Mouse (Mus musculus) ovary, postnatal 10 days (tissue): ENCODE measurements around the gene Ndrg4.

Experiments used
- DNase-seq: peaks from one replicate; pipeline ENCODE4 v3.0.0; 2022; ENCODE audit warnings: low spot score

The Ndrg4 gene

DNA sequence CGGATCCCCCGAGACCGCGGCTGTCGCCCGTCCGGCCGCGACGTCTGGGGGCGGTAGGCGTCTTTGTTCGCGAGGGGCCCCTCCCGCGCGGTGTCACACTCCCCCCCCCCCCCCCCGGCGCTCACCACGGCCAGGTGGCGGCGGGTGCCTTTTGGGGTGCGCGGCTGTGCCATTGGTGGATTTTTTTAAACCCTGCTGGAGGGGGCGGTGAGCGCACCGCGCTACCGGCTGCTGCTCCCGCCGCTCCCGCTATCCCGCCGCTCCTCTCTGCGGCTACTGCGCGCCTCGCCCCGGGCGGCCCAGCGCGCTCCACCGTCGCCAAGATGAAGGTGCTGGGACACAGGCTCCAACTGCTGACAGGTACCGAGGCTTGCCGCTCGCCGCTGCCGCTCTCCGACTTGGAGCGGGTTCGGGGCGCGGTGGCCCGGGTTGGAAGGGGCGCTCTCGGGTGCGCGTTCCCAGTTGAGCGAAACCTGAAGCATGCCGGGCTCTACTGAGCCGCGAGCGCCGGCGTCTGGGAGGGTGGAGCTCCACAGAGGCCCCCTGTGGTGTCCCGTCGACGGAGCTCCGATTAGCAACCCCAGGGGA is 1.3 kb downstream of the Ndrg4 start:
- DNase-seq, result no peak

DNA sequence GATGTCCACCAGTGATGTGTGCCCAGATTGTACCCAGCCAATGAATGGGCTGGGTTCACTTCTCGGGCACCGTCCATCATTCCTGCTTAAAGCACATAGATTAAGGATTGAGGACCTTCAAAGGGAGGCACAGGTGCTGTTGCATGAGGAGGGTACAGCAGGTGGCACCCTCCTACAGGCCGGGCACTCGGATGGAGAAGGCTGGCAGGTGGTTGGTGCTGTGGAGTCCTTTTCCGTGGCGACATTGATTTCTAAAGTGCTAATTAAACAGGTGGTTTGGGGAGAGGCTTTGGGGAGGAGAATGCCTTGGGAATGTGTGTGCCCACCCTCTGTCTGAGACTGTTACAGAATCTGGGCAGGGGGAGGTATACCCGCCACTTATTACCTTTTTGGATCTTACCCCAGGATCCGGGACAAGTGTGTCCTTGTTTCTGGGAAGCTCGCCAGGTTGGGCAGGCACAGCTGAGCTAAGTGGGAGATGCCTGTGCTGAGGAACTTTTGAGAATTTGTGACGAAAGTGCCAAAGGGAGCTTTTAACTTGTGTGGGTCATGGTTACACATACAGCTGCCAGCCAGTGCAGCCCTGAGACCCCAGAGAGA is 11.4 kb downstream of the Ndrg4 start:
- no peak for DNase-seq

DNA sequence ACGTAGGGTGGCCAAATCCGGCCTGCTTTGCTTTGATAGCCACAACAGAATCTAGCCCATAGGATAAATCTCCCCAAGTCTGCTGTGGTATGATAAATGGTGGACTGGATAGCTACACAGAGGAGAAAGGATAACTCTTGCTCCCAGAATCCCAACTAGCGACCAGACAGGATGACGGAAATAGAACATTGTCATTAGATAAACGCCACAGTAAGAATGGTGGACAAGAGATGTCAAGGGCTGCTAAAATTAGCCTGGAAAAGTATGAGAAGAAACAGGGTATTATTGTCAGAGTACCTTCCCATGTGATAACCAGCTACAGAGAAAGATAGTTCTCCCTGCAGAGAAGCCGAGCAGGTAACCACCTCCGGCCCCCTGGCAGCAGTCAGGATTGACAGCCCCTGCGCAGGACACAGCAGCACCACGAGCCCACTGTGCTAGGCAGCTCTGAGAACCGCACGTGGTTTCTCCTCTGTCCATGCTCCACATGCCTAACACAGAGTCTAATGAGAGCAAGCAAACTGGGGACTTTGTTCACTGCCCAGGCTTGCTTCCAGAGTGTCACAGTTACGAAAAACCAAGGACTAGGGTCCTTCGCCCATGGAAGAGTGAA is 14.3 kb downstream of the Ndrg4 start:
- DNase-seq, result no peak

DNA sequence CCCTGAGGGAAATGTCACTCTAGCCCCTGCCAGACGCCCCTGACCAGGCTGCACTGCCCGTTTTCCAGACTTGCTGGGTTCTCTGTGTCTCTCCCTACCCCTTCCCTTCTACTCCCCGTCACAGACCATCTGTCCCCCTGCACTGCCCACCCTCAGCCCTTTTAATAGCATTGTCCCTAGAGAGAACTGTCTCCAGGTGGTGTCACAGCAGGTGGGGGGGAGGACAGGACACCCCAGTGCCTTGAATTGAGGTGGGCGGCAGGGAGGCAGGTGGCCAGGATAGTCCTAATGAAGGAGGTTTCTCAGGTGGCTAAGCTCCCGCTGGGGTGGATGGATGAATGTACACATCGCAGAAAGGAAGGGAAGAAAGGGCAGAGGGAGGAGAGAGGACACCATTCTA is 17.9 kb downstream of the Ndrg4 start:
- no peak for DNase-seq

DNA sequence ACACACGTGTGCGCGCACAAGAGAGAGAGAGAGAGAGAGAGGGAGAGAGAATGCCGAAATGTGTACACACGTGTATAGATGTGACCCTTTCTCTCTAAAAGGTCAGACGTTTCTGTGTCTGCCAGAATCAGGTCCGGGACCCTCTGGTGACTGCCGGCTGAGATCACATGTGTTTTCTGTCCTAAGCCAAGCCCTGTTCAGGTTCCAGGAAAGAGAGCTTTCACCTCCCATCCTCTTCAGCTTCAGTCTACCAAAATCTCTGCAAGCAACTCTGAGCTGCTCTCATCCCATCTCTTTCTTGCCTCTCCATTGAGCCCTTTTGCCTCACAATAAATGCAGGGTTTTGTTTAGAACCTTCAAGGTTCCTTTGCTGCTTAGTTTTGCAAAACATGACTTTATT is 19.9 kb downstream of the Ndrg4 start:
- no peak for DNase-seq

DNA sequence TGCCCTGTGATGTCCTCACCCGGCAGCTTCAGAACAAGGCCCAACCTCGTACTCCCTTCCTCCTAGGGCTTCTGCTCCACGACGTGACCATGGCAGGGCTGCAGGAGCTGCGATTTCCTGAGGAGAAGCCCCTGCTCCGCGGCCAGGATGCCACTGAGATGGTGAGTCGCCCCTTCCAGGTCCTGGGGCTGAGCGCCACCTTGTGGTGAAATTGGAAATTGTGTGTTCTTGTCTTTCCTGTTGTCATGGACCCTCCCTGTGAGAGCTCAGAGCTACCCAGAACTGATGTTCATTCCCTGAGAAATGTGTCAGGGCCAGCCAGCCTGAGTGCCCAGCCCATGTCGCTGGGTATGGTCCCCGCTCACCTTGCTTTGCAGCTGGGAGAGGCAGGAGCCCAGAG is 20.3 kb downstream of the Ndrg4 start:
- peak; percentile 80 for DNase-seq

DNA sequence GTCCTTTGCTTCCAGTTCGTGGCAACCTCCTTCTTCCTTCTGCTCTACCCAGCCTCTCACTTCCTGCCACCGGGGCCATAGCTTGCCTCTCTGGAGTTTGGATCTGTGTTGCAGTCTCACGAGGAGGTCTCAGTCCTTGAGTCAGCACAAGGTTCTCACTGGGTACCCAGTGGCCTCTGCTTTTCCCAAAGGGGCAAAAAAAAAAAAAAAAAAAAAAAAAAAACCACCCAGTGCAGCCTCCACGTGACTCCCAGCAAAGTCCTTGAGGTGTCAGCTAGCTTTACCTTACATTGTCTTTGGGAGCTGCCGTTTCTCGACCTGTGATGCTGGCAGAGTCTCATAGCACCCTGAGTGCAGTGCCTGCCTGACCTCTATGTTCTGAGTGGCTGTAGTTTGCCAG is 21.4 kb downstream of the Ndrg4 start:
- no peak for DNase-seq

DNA sequence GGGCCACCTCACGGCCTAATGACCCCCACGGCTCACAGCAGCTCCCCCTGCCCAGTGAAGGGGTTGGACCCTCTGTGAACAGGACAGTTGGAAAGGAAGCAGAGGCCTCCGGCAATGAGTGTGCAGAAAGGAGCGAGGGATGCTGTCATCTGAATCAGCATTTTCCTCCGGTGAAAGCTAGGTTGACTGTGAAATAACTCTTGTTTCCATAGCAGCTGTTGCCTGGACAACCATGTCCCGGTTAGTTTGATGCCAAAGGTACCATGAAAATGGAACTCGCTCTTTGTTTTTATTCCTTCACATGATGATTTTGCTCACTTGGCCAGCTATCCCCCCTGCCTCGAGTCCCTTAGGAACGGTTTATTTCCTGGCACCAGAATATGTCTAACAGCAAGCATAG is 23.5 kb downstream of the Ndrg4 start:
- no peak for DNase-seq

DNA sequence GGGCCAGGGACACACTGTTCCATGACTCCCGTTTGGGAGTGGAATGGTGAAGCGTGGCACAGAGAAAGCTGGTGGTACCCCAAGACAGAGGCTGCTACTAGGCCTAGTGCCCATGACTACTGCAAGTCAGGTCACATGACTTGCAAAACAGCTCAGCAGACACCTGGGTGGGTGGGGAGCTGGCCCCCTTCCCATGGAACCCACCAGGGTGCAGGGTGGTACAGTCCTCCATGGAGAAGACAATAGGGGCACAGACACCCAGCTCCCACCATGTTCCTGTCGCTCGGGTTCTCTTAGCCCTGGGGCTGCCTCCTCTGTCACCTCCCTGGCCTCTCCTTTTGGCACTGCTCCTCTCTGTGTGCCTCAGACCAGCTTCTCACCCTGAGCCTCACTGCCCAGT is 25.0 kb downstream of the Ndrg4 start:
- DNase-seq, result no peak

DNA sequence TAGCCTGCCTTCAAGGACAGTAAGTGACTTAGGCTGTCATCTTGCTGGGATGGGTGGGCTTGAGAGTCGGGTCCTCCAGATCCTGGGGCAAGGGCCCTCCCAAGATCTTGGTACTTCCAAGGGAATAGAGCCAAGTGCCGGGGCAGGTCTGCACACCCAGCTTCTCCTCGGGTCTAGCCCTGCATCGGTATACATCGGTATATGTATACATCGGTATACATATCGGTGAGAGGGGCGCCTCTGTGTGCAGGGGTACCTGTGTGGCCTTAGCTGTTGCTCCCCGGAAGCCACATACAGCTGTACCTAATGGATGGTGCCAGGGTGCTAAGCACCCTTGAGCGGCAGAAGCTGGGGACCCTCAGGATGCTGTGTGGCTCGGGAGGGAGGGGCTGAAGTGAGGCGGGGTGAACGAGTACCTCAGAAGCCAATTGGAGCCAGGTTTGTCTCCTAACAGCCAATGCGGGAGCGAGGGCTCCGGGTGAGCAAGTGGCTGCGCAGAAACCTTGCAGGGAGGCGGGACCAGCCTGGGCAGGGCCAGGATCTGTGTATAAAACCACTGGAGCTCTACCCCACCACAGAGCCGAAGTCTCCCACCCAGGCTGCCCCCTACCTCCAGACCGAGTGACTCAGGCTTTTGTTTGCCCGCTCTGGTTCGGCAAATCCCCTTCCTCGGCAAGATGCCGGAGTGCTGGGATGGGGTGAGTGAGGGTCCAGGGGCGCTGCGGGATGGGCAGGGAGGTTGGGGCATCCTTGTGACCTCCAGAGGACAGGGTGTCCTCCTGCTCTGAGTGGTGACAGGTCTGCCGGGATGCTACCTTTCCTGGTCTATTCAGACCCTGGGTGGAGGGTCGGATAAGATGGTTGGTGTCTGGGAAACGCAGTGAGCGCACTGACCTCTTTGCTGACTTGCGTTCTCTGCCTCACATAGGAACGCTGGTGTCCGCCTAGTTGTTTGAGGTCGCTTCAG is 26.0 kb downstream of the Ndrg4 start:
- DNase-seq, result peak; percentile 46

DNA sequence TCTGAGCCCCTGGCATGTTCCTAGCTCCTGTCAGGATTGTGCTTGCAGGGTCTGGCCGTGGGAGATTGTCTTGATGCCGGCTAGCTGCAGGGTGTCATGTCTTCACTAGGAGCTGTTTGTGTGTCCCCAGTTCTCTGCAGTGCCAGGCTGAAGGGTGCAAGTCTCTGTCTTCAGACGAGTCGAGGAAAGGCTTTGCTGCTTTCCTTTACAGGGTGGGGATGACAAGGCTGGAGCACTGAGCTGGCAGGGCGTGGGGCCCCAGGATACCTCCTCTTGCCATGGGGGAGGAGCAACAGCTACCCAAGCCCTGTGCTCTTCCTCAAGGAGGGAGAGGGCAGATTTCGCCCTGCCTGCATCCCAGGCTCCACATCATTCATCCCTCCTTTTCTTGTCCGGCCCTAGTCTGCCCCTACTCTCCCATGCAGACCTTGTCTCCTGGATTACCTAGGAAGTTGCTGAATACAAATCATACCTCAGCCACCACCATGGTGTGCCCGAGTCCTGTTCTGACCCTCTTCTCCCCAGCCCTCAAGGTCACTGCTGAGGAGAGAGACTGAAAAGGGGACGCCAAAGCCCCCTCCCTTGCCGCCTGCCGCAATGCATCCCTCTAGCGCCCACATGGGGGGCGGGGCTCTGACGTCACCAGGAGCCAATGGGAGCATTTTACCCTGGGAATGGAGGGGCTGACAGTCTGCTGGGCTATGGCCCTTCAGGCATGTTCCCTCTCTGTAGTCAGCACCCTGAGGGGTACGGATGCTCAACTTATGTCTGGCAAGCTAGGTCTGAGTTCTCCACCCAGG is 26.9 kb downstream of the Ndrg4 start:
- DNase-seq, result no peak

DNA sequence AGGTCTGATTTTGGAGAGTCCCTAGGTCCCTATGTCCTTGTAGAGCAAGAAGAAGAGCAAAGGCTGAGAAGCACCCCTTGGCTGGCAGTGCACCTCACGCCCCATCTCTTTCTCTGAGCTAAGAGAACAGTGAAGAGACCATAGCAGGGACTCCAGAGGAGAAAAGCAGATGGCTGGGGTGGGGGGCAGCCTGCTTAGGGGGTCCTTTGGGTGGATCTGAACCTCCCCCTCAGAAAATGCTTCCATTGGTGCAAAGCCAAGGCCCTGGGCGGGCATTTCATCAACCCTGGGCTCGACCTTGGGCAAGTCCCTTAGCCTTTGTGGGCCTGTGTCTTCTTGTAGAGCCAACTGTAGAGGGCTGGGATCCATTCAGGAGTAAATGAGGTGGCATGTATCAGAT is 27.8 kb downstream of the Ndrg4 start:
- no peak for DNase-seq

DNA sequence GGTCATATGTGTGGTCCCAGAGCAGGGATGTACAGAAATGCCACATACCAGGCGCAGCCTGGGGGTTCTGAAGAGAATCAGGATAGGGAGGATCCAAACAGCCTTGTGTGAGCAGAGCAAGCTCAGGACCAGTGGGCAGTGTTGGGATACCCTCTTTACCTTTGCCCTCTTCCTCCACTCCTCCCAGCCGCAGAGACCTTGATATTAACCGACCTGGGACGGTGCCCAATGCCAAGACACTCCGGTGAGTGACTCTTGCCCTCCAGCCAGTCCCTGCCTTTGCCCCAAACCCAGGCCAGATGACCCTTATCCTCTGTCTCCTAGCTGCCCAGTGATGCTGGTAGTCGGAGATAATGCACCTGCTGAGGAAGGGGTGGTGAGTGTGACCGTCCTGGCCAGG is 32.8 kb downstream of the Ndrg4 start:
- no peak for DNase-seq

DNA sequence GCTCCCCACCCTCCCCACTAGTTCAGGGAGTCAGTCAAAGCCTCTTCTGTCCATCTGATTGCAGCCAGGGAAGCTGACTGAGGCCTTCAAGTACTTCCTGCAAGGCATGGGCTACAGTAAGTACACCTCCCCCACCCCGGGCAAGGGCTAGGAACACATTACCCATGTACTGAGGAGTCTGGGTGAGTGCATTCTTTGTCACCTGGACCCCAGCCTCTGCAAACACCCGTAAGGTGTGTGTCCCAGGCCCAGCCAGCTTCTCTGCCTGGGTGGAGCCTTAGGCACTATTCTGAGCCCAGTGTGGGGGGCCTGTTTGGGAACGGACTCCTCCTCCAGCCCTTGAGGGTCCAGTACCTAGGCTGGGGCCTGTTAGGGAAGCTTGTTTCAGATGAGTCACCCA is 34.2 kb downstream of the Ndrg4 start:
- no peak for DNase-seq

DNA sequence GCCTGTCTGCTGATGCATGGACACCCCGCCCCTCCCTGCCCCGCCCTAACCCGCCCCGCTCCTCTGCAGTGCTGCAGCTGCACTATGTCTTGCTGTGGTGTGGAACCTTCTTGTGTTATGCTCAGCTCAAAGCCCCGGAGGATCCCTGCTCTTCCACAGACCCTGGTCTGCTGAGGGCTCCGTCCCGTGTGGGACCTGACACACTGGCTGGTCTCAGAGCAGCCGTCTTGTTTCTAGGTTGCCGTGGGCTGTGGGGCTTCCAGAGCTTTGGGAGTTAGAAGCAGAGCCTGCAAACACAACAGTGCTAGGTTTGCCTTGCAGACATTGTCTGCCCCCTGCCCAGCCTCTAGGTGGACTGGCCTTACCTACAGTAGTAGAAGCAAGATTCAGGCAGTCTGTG is 35.6 kb downstream of the Ndrg4 start:
- no peak for DNase-seq

DNA sequence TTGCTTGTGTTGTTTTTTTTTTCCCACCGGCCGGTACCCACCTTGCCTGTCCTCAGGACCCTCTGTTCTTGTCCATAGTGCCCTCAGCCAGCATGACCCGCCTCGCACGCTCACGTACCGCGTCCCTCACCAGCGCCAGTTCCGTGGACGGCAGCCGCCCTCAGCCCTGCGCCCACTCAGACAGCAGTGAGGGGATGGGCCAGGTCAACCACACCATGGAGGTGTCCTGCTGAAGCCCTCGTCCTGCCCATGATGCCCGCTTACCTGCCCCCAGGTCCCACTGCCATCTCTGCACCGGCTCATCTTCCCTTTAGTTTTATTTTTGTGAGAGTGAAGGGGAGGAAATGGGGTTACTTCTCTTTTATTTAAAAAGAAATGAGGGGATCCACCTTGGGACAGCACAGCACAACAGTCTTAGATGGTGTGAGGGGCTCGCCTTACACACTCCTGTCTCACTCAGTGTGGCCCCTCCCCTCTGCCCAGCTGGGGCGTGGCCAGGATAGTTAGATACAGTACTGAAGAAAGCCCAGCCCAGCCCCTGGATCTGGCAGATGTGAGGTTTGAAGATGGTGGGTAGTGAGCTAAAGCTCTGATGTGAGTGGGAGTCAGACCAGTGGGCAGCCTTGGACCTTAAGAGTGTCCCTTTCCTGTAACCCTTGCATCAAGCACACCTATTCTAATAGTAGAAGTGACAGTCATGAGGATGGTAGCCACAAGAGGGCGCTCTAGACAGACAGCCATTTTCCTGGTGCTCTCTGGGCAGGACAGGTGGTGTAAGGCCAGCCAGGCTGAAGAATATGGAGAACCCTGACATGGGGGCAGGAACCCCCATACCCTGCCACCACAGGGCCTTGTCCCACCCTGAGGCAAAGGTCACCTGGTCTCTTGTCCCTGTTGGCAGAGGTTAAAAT is 36.6 kb downstream of the Ndrg4 start:
- DNase-seq, result no peak

DNA sequence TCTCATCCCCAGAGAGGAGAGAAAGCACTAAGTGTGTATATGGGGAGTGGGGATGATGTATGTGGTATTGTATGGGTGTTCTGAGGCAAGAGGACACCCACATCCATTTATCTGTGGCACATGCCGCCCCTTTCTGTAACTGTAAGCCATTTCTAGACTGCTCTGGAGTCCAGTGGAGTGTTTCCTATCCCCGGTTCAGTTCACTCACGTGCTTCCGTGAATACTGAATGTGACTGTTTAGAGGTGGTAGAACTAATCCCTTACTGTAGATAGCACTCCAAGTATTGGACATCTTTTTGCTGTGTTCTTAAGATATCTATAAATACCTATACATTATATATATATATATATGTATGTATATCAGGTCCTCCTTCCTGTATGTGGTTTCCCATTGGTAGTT is 37.6 kb downstream of the Ndrg4 start:
- no peak for DNase-seq

DNA sequence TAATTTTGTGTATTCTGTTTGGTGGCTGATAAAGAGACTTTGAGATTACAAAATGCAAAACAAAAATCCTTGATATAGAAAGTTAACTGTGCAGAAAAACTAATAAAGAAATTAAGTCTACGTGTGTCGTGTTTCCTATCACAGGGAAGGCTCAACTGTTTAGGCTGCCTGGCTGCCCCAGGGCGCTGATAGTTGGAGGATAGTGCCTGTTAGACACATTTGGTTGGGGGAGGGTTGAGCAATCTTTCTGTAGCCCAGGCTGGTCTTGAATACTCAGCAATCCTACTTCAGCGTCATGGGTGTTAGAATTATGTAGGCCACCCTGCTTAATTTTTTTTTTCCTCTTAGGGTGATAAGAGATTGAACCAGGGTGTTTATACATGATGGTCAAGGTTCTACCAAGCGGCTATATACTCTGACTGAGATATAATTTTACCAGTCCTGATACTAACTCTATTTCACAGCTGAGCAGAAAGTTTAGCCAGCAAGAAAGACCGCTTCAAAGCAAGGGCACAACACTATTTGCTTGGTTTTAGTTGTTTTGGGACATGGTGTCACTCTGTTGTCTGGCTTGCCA is 38.1 kb downstream of the Ndrg4 start:
- DNase-seq, result no peak

DNA sequence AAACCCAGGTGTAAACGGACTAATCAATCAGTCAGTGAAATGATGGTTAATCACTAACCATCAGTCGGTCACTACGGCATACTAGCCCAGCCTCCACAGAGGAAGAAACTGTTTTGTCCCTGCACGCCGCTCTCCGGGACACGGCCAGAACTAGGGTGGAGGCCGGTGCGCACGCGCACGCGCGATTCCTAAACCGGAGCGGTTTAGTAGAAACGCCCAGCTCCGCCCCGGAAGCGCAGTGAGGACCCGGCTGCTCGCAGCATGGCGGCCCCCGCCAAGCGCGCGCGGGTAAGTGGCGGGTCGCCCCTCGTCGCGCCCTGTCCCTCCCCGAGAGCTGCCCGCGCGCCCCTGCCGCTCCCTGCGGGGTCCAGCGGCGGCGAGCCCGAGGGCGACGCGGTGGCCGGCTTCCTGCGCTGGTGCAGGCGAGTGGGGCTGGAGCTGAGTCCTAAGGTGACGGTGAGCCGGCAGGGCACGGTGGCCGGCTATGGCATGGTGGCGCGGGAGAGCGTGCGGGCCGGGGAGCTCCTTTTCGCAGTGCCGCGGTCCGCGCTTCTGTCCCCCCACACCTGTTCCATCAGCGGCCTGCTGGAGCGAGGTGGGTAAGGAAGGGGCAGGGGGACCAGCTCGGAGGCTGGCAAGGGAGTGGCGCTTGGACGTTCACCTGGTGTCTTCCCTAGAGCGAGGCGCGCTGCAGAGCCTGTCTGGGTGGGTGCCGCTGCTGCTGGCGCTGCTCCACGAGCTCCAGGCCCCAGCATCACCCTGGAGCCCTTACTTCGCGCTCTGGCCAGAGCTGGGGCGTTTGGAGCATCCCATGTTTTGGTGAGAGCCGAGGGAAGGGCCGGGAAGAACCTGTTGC is 39.1 kb downstream of the Ndrg4 start, which contains the start of gene Setd6:
Gene Setd6, plus strand, starts transcription at position 206 of the 856 bp plus-strand sequence.
- peak; percentile 56 for DNase-seq
